Mouse (Mus musculus): ENCODE results near the gene Serping1. TPM values are rescaled to one million over a fixed set of nuclear protein-coding genes. Genes with fewer than 3 reads are reported as not detected.

Gene Serping1
- polyA plus RNA-seq (2012; rRNA removed): 11.2 and 13.6 TPM in 2 replicates

- Histone ChIP-seq H3K27ac (ENCODE audit: insufficient read depth, low read length) (no peak within 1 kb of the TSS), H3K4me3 (ENCODE audit: insufficient read depth, low read length) (0 out of 2 replicates have a peak within 1 kb of the TSS, but pooled peaks have one; percentile 1), H3K4me1 (ENCODE audit: control insufficient read depth, insufficient read depth, low read length) (no peaks in the 10 kb centered on the region)
- TF ChIP-seq CTCF (IDR thresholded peaks at IDR 0.05; ENCODE audit: extremely low read depth, insufficient read depth, low read length): no peak
- TF ChIP-seq POLR2A (IDR thresholded peaks at IDR 0.05; ENCODE audit: extremely low read depth, insufficient read depth, low read length): no peak
These were observed at the start of gene Serping1 for GRCm38 (mm10) chr2:84775241-84775640. Serping1 (minus strand) TSS chr2:84775444.

GRCm38 (mm10) chr2:84823237-84823636 is 48.0 kb upstream of the Serping1 start:
- peaks cover 4% of the 10 kb centered on the region for H3K4me1 ChIP-seq (ENCODE audit: control insufficient read depth, insufficient read depth, low read length)
- TF ChIP-seq POLR2A (IDR thresholded peaks at IDR 0.05; ENCODE audit: extremely low read depth, insufficient read depth, low read length) (no peak), CTCF (IDR thresholded peaks at IDR 0.05; ENCODE audit: extremely low read depth, insufficient read depth, low read length) (no peak)
- no peak overlapping the region for H3K4me3 ChIP-seq (ENCODE audit: insufficient read depth, low read length)
- H3K27ac ChIP-seq (ENCODE audit: insufficient read depth, low read length): no peak overlapping the region

GRCm38 (mm10) chr2:84822552-84822951 is 47.3 kb upstream of the Serping1 start, which contains the start of gene Smtnl1:
Smtnl1 (minus strand) TSS chr2:84822652.
- H3K27ac ChIP-seq (ENCODE audit: insufficient read depth, low read length): no peak within 1 kb of the TSS
- no peak within 1 kb of the TSS for H3K4me3 ChIP-seq (ENCODE audit: insufficient read depth, low read length)
- no peak for TF ChIP-seq POLR2A (IDR thresholded peaks at IDR 0.05; ENCODE audit: extremely low read depth, insufficient read depth, low read length)
- no peak for TF ChIP-seq CTCF (IDR thresholded peaks at IDR 0.05; ENCODE audit: extremely low read depth, insufficient read depth, low read length)
- H3K4me1 ChIP-seq (ENCODE audit: control insufficient read depth, insufficient read depth, low read length): peaks cover 4% of the 10 kb centered on the region

- peaks cover 2% of the 10 kb centered on the region for H3K4me1 ChIP-seq (ENCODE audit: control insufficient read depth, insufficient read depth, low read length)
- no peak for TF ChIP-seq POLR2A (IDR thresholded peaks at IDR 0.05; ENCODE audit: extremely low read depth, insufficient read depth, low read length)
- no peak for TF ChIP-seq CTCF (IDR thresholded peaks at IDR 0.05; ENCODE audit: extremely low read depth, insufficient read depth, low read length)
- H3K27ac ChIP-seq (ENCODE audit: insufficient read depth, low read length): no peak overlapping the region
- H3K4me3 ChIP-seq (ENCODE audit: insufficient read depth, low read length): no peak overlapping the region
These were observed 44.6 kb upstream of the Serping1 start for GRCm38 (mm10) chr2:84819861-84820260.

- Histone ChIP-seq H3K4me3 (ENCODE audit: insufficient read depth, low read length) (no peak overlapping the region), H3K4me1 (ENCODE audit: control insufficient read depth, insufficient read depth, low read length) (no peaks in the 10 kb centered on the region), H3K27ac (ENCODE audit: insufficient read depth, low read length) (no peak overlapping the region)
- no peak for TF ChIP-seq CTCF (IDR thresholded peaks at IDR 0.05; ENCODE audit: extremely low read depth, insufficient read depth, low read length)
- TF ChIP-seq POLR2A (IDR thresholded peaks at IDR 0.05; ENCODE audit: extremely low read depth, insufficient read depth, low read length): no peak
These were observed 37.4 kb upstream of the Serping1 start for GRCm38 (mm10) chr2:84812676-84813075.

- Histone ChIP-seq H3K27ac (ENCODE audit: insufficient read depth, low read length) (no peak overlapping the region), H3K4me1 (ENCODE audit: control insufficient read depth, insufficient read depth, low read length) (no peaks in the 10 kb centered on the region), H3K4me3 (ENCODE audit: insufficient read depth, low read length) (no peak overlapping the region)
- TF ChIP-seq POLR2A (IDR thresholded peaks at IDR 0.05; ENCODE audit: extremely low read depth, insufficient read depth, low read length): no peak
- no peak for TF ChIP-seq CTCF (IDR thresholded peaks at IDR 0.05; ENCODE audit: extremely low read depth, insufficient read depth, low read length)
These were observed 36.6 kb upstream of the Serping1 start for GRCm38 (mm10) chr2:84811880-84812279.

- no peak for TF ChIP-seq POLR2A (IDR thresholded peaks at IDR 0.05; ENCODE audit: extremely low read depth, insufficient read depth, low read length)
- peak; percentile 64 for TF ChIP-seq CTCF (IDR thresholded peaks at IDR 0.05; ENCODE audit: extremely low read depth, insufficient read depth, low read length)
- H3K4me1 ChIP-seq (ENCODE audit: control insufficient read depth, insufficient read depth, low read length): no peaks in the 10 kb centered on the region
- no peak overlapping the region for H3K27ac ChIP-seq (ENCODE audit: insufficient read depth, low read length)
- H3K4me3 ChIP-seq (ENCODE audit: insufficient read depth, low read length): peak overlapping the region; percentile 3; the same call in 1 of the 2 replicates
These were observed 35.8 kb upstream of the Serping1 start for GRCm38 (mm10) chr2:84810886-84811577.

- Histone ChIP-seq H3K4me1 (ENCODE audit: control insufficient read depth, insufficient read depth, low read length) (no peaks in the 10 kb centered on the region), H3K4me3 (ENCODE audit: insufficient read depth, low read length) (no peak overlapping the region), H3K27ac (ENCODE audit: insufficient read depth, low read length) (no peak overlapping the region)
- TF ChIP-seq CTCF (IDR thresholded peaks at IDR 0.05; ENCODE audit: extremely low read depth, insufficient read depth, low read length) (no peak), POLR2A (IDR thresholded peaks at IDR 0.05; ENCODE audit: extremely low read depth, insufficient read depth, low read length) (no peak)
These were observed 35.3 kb upstream of the Serping1 start for GRCm38 (mm10) chr2:84810526-84810885.

- no peak for TF ChIP-seq CTCF (IDR thresholded peaks at IDR 0.05; ENCODE audit: extremely low read depth, insufficient read depth, low read length)
- no peak for TF ChIP-seq POLR2A (IDR thresholded peaks at IDR 0.05; ENCODE audit: extremely low read depth, insufficient read depth, low read length)
- H3K4me1 ChIP-seq (ENCODE audit: control insufficient read depth, insufficient read depth, low read length): no peaks in the 10 kb centered on the region
- H3K27ac ChIP-seq (ENCODE audit: insufficient read depth, low read length): no peak overlapping the region
- H3K4me3 ChIP-seq (ENCODE audit: insufficient read depth, low read length): no peak overlapping the region
These were observed 34.1 kb upstream of the Serping1 start for GRCm38 (mm10) chr2:84809330-84809729.

GRCm38 (mm10) chr2:84806546-84806945 is 31.3 kb upstream of the Serping1 start:
- H3K4me1 ChIP-seq (ENCODE audit: control insufficient read depth, insufficient read depth, low read length): no peaks in the 10 kb centered on the region
- H3K27ac ChIP-seq (ENCODE audit: insufficient read depth, low read length): no peak overlapping the region
- TF ChIP-seq POLR2A (IDR thresholded peaks at IDR 0.05; ENCODE audit: extremely low read depth, insufficient read depth, low read length) (no peak), CTCF (IDR thresholded peaks at IDR 0.05; ENCODE audit: extremely low read depth, insufficient read depth, low read length) (no peak)
- H3K4me3 ChIP-seq (ENCODE audit: insufficient read depth, low read length): no peak overlapping the region

All from cortical plate, adult 2 months (tissue).